Mouse (Mus musculus) MEL (cell line): ENCODE measurements around the gene Tnfrsf1b.

Experiments
- CHD1 ChIP-seq: IDR thresholded peaks from 2 replicates; pipeline ENCODE4 v1.6.1; 2012; ENCODE audit warnings: low read depth, mild to moderate bottlenecking, inconsistent platforms, low read length, improper control_type of control experiment
- CTCF ChIP-seq, 3 experiments: IDR thresholded peaks in 2 of 3; conservative IDR thresholded peaks in 1 of 3; 2 replicates each; pipeline ENCODE4 v1.5.1; 2011 to 2012; ENCODE audit warnings: low read length in 3 of 3, low read depth in 2 of 3, mild to moderate bottlenecking in 2 of 3, improper control_type of control experiment in 1 of 3, inconsistent platforms in 1 of 3, mixed read lengths in 1 of 3, moderate library complexity in 1 of 3; ENCODE audit not compliant: control insufficient read depth in 1 of 3, insufficient read depth in 1 of 3, poor library complexity in 1 of 3, severe bottlenecking in 1 of 3
- E2F4 ChIP-seq: IDR thresholded peaks from 2 replicates; pipeline ENCODE4 v1.6.1; 2011; ENCODE audit warnings: low read depth, low read length, improper control_type of control experiment, borderline replicate concordance
- GATA1 ChIP-seq: IDR thresholded peaks from 2 replicates; pipeline ENCODE4 v1.6.1; 2011; ENCODE audit warnings: low read depth, low read length, improper control_type of control experiment
- MAFK ChIP-seq: IDR thresholded peaks from 2 replicates; pipeline ENCODE4 v1.6.1; 2011; ENCODE audit warnings: low read depth, mild to moderate bottlenecking, low read length, improper control_type of control experiment, borderline replicate concordance
- MAZ ChIP-seq: IDR thresholded peaks from 2 replicates; pipeline ENCODE4 v1.6.1; 2012; ENCODE audit warnings: low read depth, mild to moderate bottlenecking, inconsistent platforms, low read length, improper control_type of control experiment
- MEF2A ChIP-seq: IDR thresholded peaks from 2 replicates; pipeline ENCODE4 v1.6.1; 2014; ENCODE audit warnings: low read depth, mild to moderate bottlenecking, inconsistent platforms, low read length, improper control_type of control experiment; ENCODE audit not compliant: poor library complexity, insufficient replicate concordance, severe bottlenecking; ENCODE audit errors: extremely low read depth
- MXI1 ChIP-seq: IDR thresholded peaks from 2 replicates; pipeline ENCODE4 v1.6.1; 2011; ENCODE audit warnings: mild to moderate bottlenecking, low read depth, low read length, improper control_type of control experiment
- POLR2A ChIP-seq, 2 experiments: IDR thresholded peaks; 2 replicates each; pipeline ENCODE4 v1.6.1; 2011 to 2012; ENCODE audit warnings: low read length in 2 of 2, mild to moderate bottlenecking in 2 of 2, control low read depth in 1 of 2, improper control_type of control experiment in 1 of 2, low read depth in 1 of 2, moderate library complexity in 1 of 2; ENCODE audit not compliant: control insufficient read depth in 1 of 2, insufficient read depth in 1 of 2, poor library complexity in 1 of 2
- POLR2AphosphoS5 ChIP-seq: IDR thresholded peaks from 2 replicates; pipeline ENCODE4 v1.6.1; 2012; ENCODE audit warnings: low read depth, borderline replicate concordance, mild to moderate bottlenecking, inconsistent platforms, low read length, moderate library complexity, mixed read lengths
- SIN3A ChIP-seq: IDR thresholded peaks from 2 replicates; pipeline ENCODE4 v1.6.1; 2012; ENCODE audit warnings: low read length, improper control_type of control experiment, inconsistent platforms
- TAL1 ChIP-seq: IDR thresholded peaks from 2 replicates; pipeline ENCODE4 v1.6.1; 2012; ENCODE audit warnings: mild to moderate bottlenecking, inconsistent platforms, low read length, moderate library complexity, mixed read lengths
- TBP ChIP-seq: IDR thresholded peaks from 2 replicates; pipeline ENCODE4 v1.8.0; 2011; ENCODE audit warnings: low read depth, low read length, improper control_type of control experiment

- TF ChIP-seq E2F4, result no peak
- TF ChIP-seq MEF2A, result no peak
- TF ChIP-seq MXI1, result no peak
- no peak for TF ChIP-seq CHD1
- no peak for TF ChIP-seq CTCF (IDR thresholded peaks at IDR 0.05 in 2 of 3, conservative IDR thresholded peaks at IDR 0.05 in 1 of 3; ENCODE audit: control insufficient read depth in 1 of 3, insufficient read depth in 1 of 3, low read depth in 2 of 3, low read length in 3 of 3, poor library complexity in 1 of 3, severe bottlenecking in 1 of 3)
- TF ChIP-seq MAZ, result no peak
- no peak for TF ChIP-seq POLR2A (IDR thresholded peaks at IDR 0.05; ENCODE audit: control insufficient read depth in 1 of 2, insufficient read depth in 1 of 2, low read depth in 1 of 2, low read length in 2 of 2, poor library complexity in 1 of 2)
- no peak for TF ChIP-seq TAL1
- no peak for TF ChIP-seq MAFK
- no peak for TF ChIP-seq GATA1
- no peak for TF ChIP-seq POLR2AphosphoS5
- no peak for TF ChIP-seq TBP
- no peak for TF ChIP-seq SIN3A
Measured at GRCm38 (mm10) chr4:145283441-145283840, 36.8 kb upstream of the Tnfrsf1b start.
